Mouse (Mus musculus): Measurements from ENCODE around the gene Myl4. TPM values are rescaled to one million over a fixed set of nuclear protein-coding genes. Genes with fewer than 3 reads are reported as not detected.

Gene Myl4
- polyA plus RNA-seq, 1 experiment from 2014 or later: 2.6 TPM

DNA sequence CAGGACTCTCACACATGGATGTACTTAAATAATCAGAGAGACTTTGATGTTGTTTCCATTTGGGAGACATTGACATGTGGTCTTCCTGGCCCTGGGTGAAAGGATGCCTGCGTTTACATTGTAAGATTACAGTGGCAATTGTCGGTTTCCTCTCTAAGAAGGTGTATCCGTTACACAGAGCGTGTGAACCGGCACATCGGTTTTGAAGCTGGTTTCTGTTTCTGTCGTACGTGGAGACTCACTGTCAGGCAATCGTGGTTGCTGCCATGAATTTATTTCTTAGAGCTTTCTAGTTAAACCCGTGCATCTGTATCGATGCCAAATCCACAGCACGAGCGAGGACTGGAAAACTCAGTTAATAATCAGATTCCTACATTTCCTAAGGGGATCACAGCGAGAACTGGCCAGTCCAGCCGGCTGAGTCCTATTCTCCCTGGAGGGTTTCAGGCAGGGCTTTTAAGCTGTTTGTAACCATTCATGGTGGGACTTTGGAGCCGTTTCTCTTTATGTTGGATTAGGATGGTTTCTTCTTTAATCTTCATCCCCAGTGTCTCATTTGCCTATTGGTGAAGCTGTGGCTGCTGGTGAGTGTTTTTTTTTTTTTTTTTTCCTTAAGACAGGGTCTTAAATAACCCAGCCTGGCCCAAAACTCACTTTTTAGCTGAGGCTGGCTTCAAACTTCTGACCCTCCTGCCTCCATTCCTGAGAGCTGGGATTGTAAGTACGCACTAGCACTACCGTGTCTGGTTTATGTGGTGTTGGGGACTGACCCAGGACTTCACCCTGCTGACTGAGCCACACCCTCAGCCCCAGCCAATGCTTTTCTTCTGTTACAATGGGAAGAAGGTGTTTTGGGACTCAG is 31.2 kb downstream of the Myl4 start:
- H3K27me3 ChIP-seq (ENCODE audit: insufficient read depth, low read length): no peaks in the 10 kb centered on the region
- H3K36me3 ChIP-seq (ENCODE audit: insufficient read depth, low read length): no peaks in the 10 kb centered on the region
- H3K27ac ChIP-seq: no peak overlapping the region
- DNase-seq (ENCODE audit: low spot score) (peak; percentile 43), ATAC-seq (replicated peaks; ENCODE audit: low FRiP score, low read depth) (no peak)
- WGBS: 23% methylated on average over 18 of the region's 18 CpGs
- no peaks in the 10 kb centered on the region for H3K9me3 ChIP-seq (replicated peaks; ENCODE audit: low read length)
- no peak overlapping the region for H3K4me3 ChIP-seq (replicated peaks; ENCODE audit: low read depth, low read length)
- no peak for TF ChIP-seq CTCF (IDR thresholded peaks at IDR 0.05; ENCODE audit: low read depth)
- H3K4me2 ChIP-seq (ENCODE audit: low read length): peak overlapping the region; percentile 34
- H3K4me1 ChIP-seq (replicated peaks; ENCODE audit: insufficient read depth, low read length): 0 out of 2 replicates have a peak, but pooled peaks cover 4% of the 10 kb centered on the region
- H3K9ac ChIP-seq (ENCODE audit: low read depth, low read length): no peak overlapping the region

DNA sequence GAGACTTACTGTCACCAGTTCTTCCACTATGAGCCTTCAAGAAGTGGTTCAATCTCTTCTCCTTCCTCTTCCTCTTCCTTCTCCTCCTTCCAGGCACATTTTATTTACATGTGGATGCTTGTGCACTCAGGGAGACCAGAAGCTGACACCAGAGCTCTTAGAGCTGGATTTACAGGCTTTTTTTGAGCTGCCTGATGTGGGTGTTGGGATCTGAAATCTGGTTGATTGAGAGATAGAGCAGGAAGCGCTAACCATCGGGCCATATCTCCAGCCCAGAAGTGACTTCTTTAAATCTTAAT is 31.8 kb downstream of the Myl4 start:
- H3K27ac ChIP-seq: no peak overlapping the region
- ATAC-seq (replicated peaks; ENCODE audit: low FRiP score, low read depth) (no peak), DNase-seq (ENCODE audit: low spot score) (no peak)
- H3K9me3 ChIP-seq (replicated peaks; ENCODE audit: low read length): no peaks in the 10 kb centered on the region
- WGBS: 75% methylated on average over 2 of the region's 2 CpGs
- no peak for TF ChIP-seq CTCF (IDR thresholded peaks at IDR 0.05; ENCODE audit: low read depth)
- H3K36me3 ChIP-seq (ENCODE audit: insufficient read depth, low read length): no peaks in the 10 kb centered on the region
- no peak overlapping the region for H3K4me2 ChIP-seq (ENCODE audit: low read length)
- H3K27me3 ChIP-seq (ENCODE audit: insufficient read depth, low read length): no peaks in the 10 kb centered on the region
- H3K4me3 ChIP-seq (replicated peaks; ENCODE audit: low read depth, low read length): no peak overlapping the region
- H3K4me1 ChIP-seq (replicated peaks; ENCODE audit: insufficient read depth, low read length): 0 out of 2 replicates have a peak, but pooled peaks cover 4% of the 10 kb centered on the region
- H3K9ac ChIP-seq (ENCODE audit: low read depth, low read length): no peak overlapping the region

DNA sequence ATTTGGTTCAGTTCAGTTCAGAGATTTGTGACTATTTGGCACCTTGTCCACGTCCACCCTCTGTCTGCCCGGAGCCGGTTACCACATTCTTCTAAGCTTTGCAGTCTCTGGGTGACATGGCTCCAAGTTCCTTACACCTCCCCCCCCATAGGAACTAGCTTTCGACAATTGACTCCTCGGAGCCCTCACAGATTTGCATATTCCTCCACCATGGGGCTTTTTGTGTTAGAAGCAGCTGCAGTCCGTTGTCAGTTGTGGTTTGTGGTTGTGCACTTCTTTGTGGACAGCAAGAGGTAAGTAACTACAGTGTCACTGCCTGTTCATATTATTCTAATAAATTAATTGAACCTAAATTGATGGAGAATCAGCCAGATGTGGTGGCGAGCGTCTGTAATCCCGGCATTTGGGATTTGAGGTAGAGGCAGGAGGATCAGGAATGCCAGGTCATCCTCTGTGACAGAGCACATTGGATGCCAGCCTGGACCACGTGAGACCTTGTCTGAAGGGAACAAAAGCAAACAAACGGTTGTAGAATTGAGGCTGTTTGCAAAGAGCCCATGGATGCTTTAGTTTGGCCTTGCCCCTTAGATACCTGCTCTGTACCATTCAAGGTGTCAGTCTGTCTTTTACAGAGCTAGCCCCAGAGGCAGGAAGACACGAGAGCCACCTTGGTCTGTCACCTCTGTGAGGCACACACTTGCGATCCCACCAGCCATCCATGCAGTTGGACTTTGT is 32.3 kb downstream of the Myl4 start:
- no peak for TF ChIP-seq CTCF (IDR thresholded peaks at IDR 0.05; ENCODE audit: low read depth)
- H3K27ac ChIP-seq: no peak overlapping the region
- H3K36me3 ChIP-seq (ENCODE audit: insufficient read depth, low read length): no peaks in the 10 kb centered on the region
- WGBS: 64% methylated on average over 13 of the region's 13 CpGs
- ATAC-seq (replicated peaks; ENCODE audit: low FRiP score, low read depth): no peak
- 0 out of 2 replicates have a peak, but pooled peaks cover 4% of the 10 kb centered on the region for H3K4me1 ChIP-seq (replicated peaks; ENCODE audit: insufficient read depth, low read length)
- no peak for DNase-seq (ENCODE audit: low spot score)
- H3K9me3 ChIP-seq (replicated peaks; ENCODE audit: low read length): no peaks in the 10 kb centered on the region
- no peak overlapping the region for H3K4me2 ChIP-seq (ENCODE audit: low read length)
- H3K27me3 ChIP-seq (ENCODE audit: insufficient read depth, low read length): no peaks in the 10 kb centered on the region
- no peak overlapping the region for H3K4me3 ChIP-seq (replicated peaks; ENCODE audit: low read depth, low read length)
- H3K9ac ChIP-seq (ENCODE audit: low read depth, low read length): no peak overlapping the region

DNA sequence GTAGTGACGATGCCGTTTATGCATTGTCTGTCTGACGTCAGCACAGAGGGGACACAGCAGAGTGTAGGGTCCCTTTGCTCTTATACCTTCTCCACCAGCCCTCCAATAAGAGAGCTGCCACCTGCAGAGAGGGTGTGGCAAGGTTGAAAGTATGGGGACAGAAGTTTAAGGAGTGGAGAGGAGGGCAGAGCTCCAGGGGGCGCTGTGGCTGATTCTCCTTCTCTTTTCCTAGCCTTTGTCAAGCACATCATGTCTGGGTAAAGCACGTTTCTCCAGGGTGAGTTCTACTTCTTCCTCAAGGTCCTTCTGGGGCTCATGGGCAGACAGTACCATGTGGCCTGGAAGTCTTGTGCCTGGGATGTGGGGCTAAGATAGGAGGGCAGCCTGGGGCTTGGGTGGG is 35.0 kb downstream of the Myl4 start:
- Histone ChIP-seq H3K4me2 (ENCODE audit: low read length) (no peak overlapping the region), H3K4me1 (replicated peaks; ENCODE audit: insufficient read depth, low read length) (0 out of 2 replicates have a peak, but pooled peaks cover 4% of the 10 kb centered on the region), H3K27ac (no peak overlapping the region), H3K27me3 (ENCODE audit: insufficient read depth, low read length) (no peaks in the 10 kb centered on the region), H3K36me3 (ENCODE audit: insufficient read depth, low read length) (no peaks in the 10 kb centered on the region), H3K4me3 (replicated peaks; ENCODE audit: low read depth, low read length) (no peak overlapping the region), H3K9me3 (replicated peaks; ENCODE audit: low read length) (no peaks in the 10 kb centered on the region), H3K9ac (ENCODE audit: low read depth, low read length) (no peak overlapping the region)
- ATAC-seq (replicated peaks; ENCODE audit: low FRiP score, low read depth): no peak
- 71% methylated on average over 5 of the region's 5 CpGs for WGBS
- no peak for TF ChIP-seq CTCF (IDR thresholded peaks at IDR 0.05; ENCODE audit: low read depth)
- DNase-seq (ENCODE audit: low spot score): no peak

DNA sequence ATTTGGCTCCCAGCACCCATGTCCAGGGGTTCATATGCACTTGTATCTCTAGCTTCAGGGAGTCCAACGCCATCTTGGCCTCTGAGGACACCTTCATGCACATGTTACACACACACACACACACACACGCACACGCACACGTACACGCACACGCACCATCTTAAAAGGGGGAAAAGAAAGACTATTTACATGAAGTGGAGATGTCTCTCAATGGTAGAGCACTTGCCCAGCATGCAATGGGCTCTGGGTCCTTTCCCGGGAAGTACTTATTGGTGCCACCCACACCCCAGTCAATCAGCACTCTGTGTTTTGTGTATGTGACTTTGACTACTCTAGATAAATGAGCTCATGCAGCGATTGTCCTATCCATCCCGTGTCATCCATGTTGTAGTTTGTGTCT is 37.4 kb downstream of the Myl4 start:
- H3K4me3 ChIP-seq (replicated peaks; ENCODE audit: low read depth, low read length): no peak overlapping the region
- H3K36me3 ChIP-seq (ENCODE audit: insufficient read depth, low read length): no peaks in the 10 kb centered on the region
- 96% methylated on average over 9 of the region's 9 CpGs for WGBS
- no peaks in the 10 kb centered on the region for H3K9me3 ChIP-seq (replicated peaks; ENCODE audit: low read length)
- H3K27ac ChIP-seq: no peak overlapping the region
- no peak for TF ChIP-seq CTCF (IDR thresholded peaks at IDR 0.05; ENCODE audit: low read depth)
- H3K27me3 ChIP-seq (ENCODE audit: insufficient read depth, low read length): no peaks in the 10 kb centered on the region
- H3K9ac ChIP-seq (ENCODE audit: low read depth, low read length): no peak overlapping the region
- no peak for ATAC-seq (replicated peaks; ENCODE audit: low FRiP score, low read depth)
- no peak for DNase-seq (ENCODE audit: low spot score)
- H3K4me1 ChIP-seq (replicated peaks; ENCODE audit: insufficient read depth, low read length): no peaks in the 10 kb centered on the region
- no peak overlapping the region for H3K4me2 ChIP-seq (ENCODE audit: low read length)

DNA sequence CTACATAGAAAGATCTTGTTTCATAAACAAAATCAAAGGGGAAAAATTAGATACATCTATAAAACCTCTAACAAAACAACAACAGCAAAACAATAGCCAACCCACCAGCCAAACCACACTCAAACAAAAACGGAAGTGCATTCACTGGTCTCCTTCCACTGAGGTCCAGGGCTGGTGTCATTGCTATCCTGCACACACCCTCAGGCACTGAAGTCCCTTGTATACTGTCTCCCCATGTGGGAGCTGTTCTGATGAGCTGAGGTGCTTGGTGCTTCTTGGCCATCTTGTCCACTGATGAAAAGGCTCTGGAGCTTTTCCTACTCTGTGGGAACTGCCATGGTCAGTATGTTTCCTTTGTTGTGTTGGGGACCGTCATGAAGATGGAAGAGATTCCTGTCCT is 38.0 kb downstream of the Myl4 start:
- H3K4me1 ChIP-seq (replicated peaks; ENCODE audit: insufficient read depth, low read length): no peaks in the 10 kb centered on the region
- 94% methylated on average over 2 of the region's 2 CpGs for WGBS
- H3K9ac ChIP-seq (ENCODE audit: low read depth, low read length): no peak overlapping the region
- no peak overlapping the region for H3K4me3 ChIP-seq (replicated peaks; ENCODE audit: low read depth, low read length)
- no peaks in the 10 kb centered on the region for H3K36me3 ChIP-seq (ENCODE audit: insufficient read depth, low read length)
- DNase-seq (ENCODE audit: low spot score) (no peak), ATAC-seq (replicated peaks; ENCODE audit: low FRiP score, low read depth) (no peak)
- no peak overlapping the region for H3K27ac ChIP-seq
- no peak overlapping the region for H3K4me2 ChIP-seq (ENCODE audit: low read length)
- TF ChIP-seq CTCF (IDR thresholded peaks at IDR 0.05; ENCODE audit: low read depth): no peak
- H3K9me3 ChIP-seq (replicated peaks; ENCODE audit: low read length): no peaks in the 10 kb centered on the region
- no peaks in the 10 kb centered on the region for H3K27me3 ChIP-seq (ENCODE audit: insufficient read depth, low read length)

Measured in kidney, postnatal 0 days (tissue).